Mouse (Mus musculus): ENCODE data around the gene Tmem37.

The Tmem37 gene

GRCm38 (mm10) chr1:120093482-120094134 is 19.7 kb upstream of the Tmem37 start:
- DNase-seq (ENCODE audit: low read depth in 2 of 2, low spot score in 2 of 2), result peak; percentile 71 to 79

- DNase-seq (ENCODE audit: low read depth in 2 of 2, low spot score in 2 of 2), result no peak
Measured at GRCm38 (mm10) chr1:120090880-120091570, 17.2 kb upstream of the Tmem37 start.

- no peak for DNase-seq (ENCODE audit: low read depth in 2 of 2, low spot score in 2 of 2)
Measured at GRCm38 (mm10) chr1:120089180-120089579, 15.3 kb upstream of the Tmem37 start.

GRCm38 (mm10) chr1:120086644-120087043 is 12.8 kb upstream of the Tmem37 start:
- DNase-seq (ENCODE audit: low read depth in 2 of 2, low spot score in 2 of 2), result no peak

- no peak for DNase-seq (ENCODE audit: low read depth in 2 of 2, low spot score in 2 of 2)
Measured at GRCm38 (mm10) chr1:120085696-120086095, 11.8 kb upstream of the Tmem37 start.

- DNase-seq (ENCODE audit: low read depth in 2 of 2, low spot score in 2 of 2), result no peak
Measured at GRCm38 (mm10) chr1:120083921-120084517, 10.1 kb upstream of the Tmem37 start.

- DNase-seq (ENCODE audit: low read depth in 2 of 2, low spot score in 2 of 2), result no peak
Measured at GRCm38 (mm10) chr1:120082957-120083585, 9.2 kb upstream of the Tmem37 start.

- no peak for DNase-seq (ENCODE audit: low read depth in 2 of 2, low spot score in 2 of 2)
Measured at GRCm38 (mm10) chr1:120080632-120081031, 6.8 kb upstream of the Tmem37 start.

GRCm38 (mm10) chr1:120077746-120078410 is 4.0 kb upstream of the Tmem37 start:
- no peak for DNase-seq (ENCODE audit: low read depth in 2 of 2, low spot score in 2 of 2)

GRCm38 (mm10) chr1:120075507-120075906 is 1.6 kb upstream of the Tmem37 start:
- no peak for DNase-seq (ENCODE audit: low read depth in 2 of 2, low spot score in 2 of 2)

GRCm38 (mm10) chr1:120074931-120075330 is 1.1 kb upstream of the Tmem37 start:
- no peak for DNase-seq (ENCODE audit: low read depth in 2 of 2, low spot score in 2 of 2)

- DNase-seq (ENCODE audit: low read depth in 2 of 2, low spot score in 2 of 2), result no peak
Measured at GRCm38 (mm10) chr1:120074307-120074702, 431 bp upstream of the Tmem37 start.

GRCm38 (mm10) chr1:120072900-120073299 is 974 bp downstream of the Tmem37 start:
- DNase-seq (ENCODE audit: low read depth in 2 of 2, low spot score in 2 of 2), result no peak

- no peak for DNase-seq (ENCODE audit: low read depth in 2 of 2, low spot score in 2 of 2)
Measured at GRCm38 (mm10) chr1:120071133-120071532, 2.7 kb downstream of the Tmem37 start.

GRCm38 (mm10) chr1:120070168-120070567 is 3.7 kb downstream of the Tmem37 start:
- no peak for DNase-seq (ENCODE audit: low read depth in 2 of 2, low spot score in 2 of 2)

- no peak for DNase-seq (ENCODE audit: low read depth in 2 of 2, low spot score in 2 of 2)
Measured at GRCm38 (mm10) chr1:120069120-120069519, 4.8 kb downstream of the Tmem37 start.

GRCm38 (mm10) chr1:120066625-120067024 is 7.2 kb downstream of the Tmem37 start:
- DNase-seq (ENCODE audit: low read depth in 2 of 2, low spot score in 2 of 2), result no peak

- no peak for DNase-seq (ENCODE audit: low read depth in 2 of 2, low spot score in 2 of 2)
Measured at GRCm38 (mm10) chr1:120066159-120066558, 7.7 kb downstream of the Tmem37 start.

GRCm38 (mm10) chr1:120064036-120064682 is 9.7 kb downstream of the Tmem37 start:
- DNase-seq (ENCODE audit: low read depth in 2 of 2, low spot score in 2 of 2), result no peak

- no peak for DNase-seq (ENCODE audit: low read depth in 2 of 2, low spot score in 2 of 2)
Measured at GRCm38 (mm10) chr1:120062231-120062630, 11.6 kb downstream of the Tmem37 start.

GRCm38 (mm10) chr1:120060687-120061086 is 13.2 kb downstream of the Tmem37 start:
- no peak for DNase-seq (ENCODE audit: low read depth in 2 of 2, low spot score in 2 of 2)
